Comparison of ENCODE assay signal across 18 mouse cellular contexts in the genomic region with DNA sequence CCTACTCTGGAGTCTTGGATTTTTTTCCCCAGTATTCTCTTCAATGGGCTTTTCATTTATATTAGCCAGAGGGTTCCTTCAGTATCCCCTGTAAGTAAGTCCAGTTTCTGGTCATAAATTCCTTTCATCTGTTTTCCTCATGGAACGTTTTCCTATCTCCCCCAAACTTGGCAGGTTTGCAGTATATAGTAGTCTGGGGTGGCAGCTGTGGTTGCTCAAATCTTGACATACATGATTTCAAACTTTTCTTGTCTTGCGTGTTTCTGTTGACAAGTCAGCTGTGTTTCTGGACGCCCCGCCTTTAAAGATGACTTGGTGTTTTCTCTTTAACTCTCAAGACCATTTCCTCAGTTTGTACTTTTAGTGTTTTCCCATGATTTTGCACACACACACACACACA.
"Had no signal": no experiment of that assay in that cellular context is flagged by ENCODE, and none has a peak within 500 bp of the region (broad histone marks: within the 10 kb centered on the region; RNA-seq: fewer than 3 reads in every experiment).

No protein-coding gene starts in this region.

- H3K27ac ChIP-seq: liver, embryonic 14.5 days; midbrain, embryonic 10.5 days; midbrain, embryonic 12.5 days; neural tube, embryonic 13.5 days; neural tube, embryonic 15.5 days had no signal

- DNase-seq: lung, adult 18-20 months; lung, postnatal 10 days; midbrain, embryonic 14.5 days; retina, postnatal 1 day; right cerebral cortex, adult 18-20 months; right cerebral cortex, postnatal 25 days; right cerebral cortex, postnatal 4 days; spleen, adult 18-20 months; thymus, adult 18-20 months; thymus, postnatal 14 days; thymus, postnatal 36 days had no signal

- H3K4me3 ChIP-seq: midbrain, embryonic 10.5 days; midbrain, embryonic 12.5 days; myocyte; neural tube, embryonic 13.5 days; neural tube, embryonic 15.5 days had no signal

- H3K36me3 ChIP-seq: midbrain, embryonic 10.5 days; midbrain, embryonic 12.5 days; neural tube, embryonic 13.5 days; neural tube, embryonic 15.5 days had no signal

- H3K4me1 ChIP-seq: midbrain, embryonic 10.5 days; midbrain, embryonic 12.5 days; neural tube, embryonic 13.5 days; neural tube, embryonic 15.5 days had no signal

- H3K9ac ChIP-seq: liver, embryonic 14.5 days; midbrain, embryonic 12.5 days; neural tube, embryonic 13.5 days; neural tube, embryonic 15.5 days had no signal

- H3K4me2 ChIP-seq: midbrain, embryonic 12.5 days; neural tube, embryonic 13.5 days; neural tube, embryonic 15.5 days had no signal

- H3K9me3 ChIP-seq: midbrain, embryonic 10.5 days; midbrain, embryonic 12.5 days; neural tube, embryonic 13.5 days; neural tube, embryonic 15.5 days had no signal

- H3K27me3 ChIP-seq: midbrain, embryonic 12.5 days; neural tube, embryonic 13.5 days; neural tube, embryonic 15.5 days had no signal

- ATAC-seq: midbrain, embryonic 16.5 days had no signal
